Mouse (Mus musculus) olfactory bulb, adult 2 months (tissue): Measurements from ENCODE around the gene Gigyf2.

Experiments
- CTCF ChIP-seq: fragments of 200-500 bp; IDR thresholded peaks from 2 replicates; pipeline ENCODE4 v1.5.1; 2012; ENCODE audit warnings: low read depth, mild to moderate bottlenecking, low read length, moderate library complexity; ENCODE audit not compliant: insufficient read depth
- POLR2A ChIP-seq: fragments of 200-500 bp; IDR thresholded peaks from 2 replicates; pipeline ENCODE4 v1.6.1; 2012; ENCODE audit warnings: mild to moderate bottlenecking, low read depth, low read length, moderate library complexity; ENCODE audit not compliant: insufficient read depth

DNA sequence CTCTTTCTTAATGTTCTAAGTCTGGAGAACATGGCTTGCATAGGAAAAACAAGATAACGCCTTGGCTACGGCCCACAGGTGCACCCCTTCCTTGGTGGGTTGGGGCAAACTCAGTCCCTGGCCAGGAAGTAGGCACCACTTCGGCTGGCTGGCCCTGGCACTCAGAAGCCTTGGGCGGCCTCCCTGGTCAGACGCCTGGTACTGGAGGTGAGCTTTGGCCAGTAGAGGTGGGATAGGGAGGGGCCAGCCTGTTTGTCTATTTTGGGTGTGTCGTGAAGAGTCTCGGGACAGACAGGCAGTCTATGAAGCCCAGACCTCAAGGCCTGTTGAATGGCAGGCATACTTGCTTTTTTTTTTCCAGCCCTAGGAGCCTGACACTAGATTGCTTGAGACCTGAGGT lies 145.8 kb downstream of the Gigyf2 start:
- no peak for TF ChIP-seq CTCF
- no peak for TF ChIP-seq POLR2A
